Mouse (Mus musculus): ENCODE data around the gene Cdk5.

GRCm38 (mm10) chr5:24426037-24426432, 2.7 kb upstream of the Cdk5 start:
- TF ChIP-seq CTCF (IDR thresholded peaks at IDR 0.05; ENCODE audit: low read depth) (no peak), EP300 (IDR thresholded peaks at IDR 0.05; ENCODE audit: low read depth) (no peak)
